ENCODE assay signal across 8 mouse cellular contexts in the genomic region with DNA sequence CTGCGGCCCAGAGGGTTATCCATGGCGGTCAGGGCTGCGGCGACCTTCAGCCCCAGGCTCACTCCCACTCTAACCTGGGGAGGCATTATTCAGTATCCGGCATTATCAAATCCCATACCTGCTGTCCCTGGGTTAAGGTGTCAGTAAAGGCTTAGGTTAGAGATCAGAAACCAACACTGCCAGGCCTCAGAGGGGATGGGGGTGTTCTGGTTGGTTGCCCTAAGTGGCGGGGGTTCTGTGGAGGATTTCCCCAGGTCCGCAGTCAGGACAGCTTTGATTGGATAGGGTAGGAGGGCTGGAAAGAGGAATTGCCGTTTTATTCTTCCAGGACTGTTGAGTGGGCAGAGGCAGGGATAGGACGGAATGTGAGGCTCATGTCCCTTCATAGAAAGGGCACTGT. TPM values are rescaled to one million over a fixed set of nuclear protein-coding genes. Genes with fewer than 3 reads are reported as not detected.
DNase-seq lines count a peak whose midpoint lies in the region; ATAC-seq and TF ChIP-seq lines count a peak whose summit lies in the region.

No protein-coding gene starts in this region.

- no peaks in the 10 kb centered on the region for H3K79me2 ChIP-seq in heart, adult 2 months (replicated peaks; ENCODE audit: control insufficient read depth, insufficient read depth, low read length)

- ATAC-seq in liver, embryonic 12.5 days, result no peak

- TF ChIP-seq POLR2A in heart, adult 2 months (IDR thresholded peaks at IDR 0.05; ENCODE audit: insufficient read depth, low read depth, low read length), result no peak
- TF ChIP-seq POLR2A in thymus, adult 2 months (IDR thresholded peaks at IDR 0.05; ENCODE audit: control insufficient read depth, extremely low read depth, insufficient read depth, low read length, poor library complexity), result no peak

- peak overlapping the region; percentile 96 for H3K4me2 ChIP-seq in liver, embryonic 12.5 days

- H3K27ac ChIP-seq in heart, adult 2 months, result peak overlapping the region; percentile 99
- H3K27ac ChIP-seq in thymus, adult 2 months (ENCODE audit: control insufficient read depth, insufficient read depth, low read length), result no peak overlapping the region
- H3K27ac ChIP-seq in liver, embryonic 12.5 days, result peak overlapping the region; percentile 90

- H3K36me3 ChIP-seq in heart, adult 2 months (ENCODE audit: control insufficient read depth, insufficient read depth, low read length), result no peaks in the 10 kb centered on the region
- H3K36me3 ChIP-seq in thymus, adult 2 months (ENCODE audit: control insufficient read depth, insufficient read depth, low read length), result peaks cover 21% of the 10 kb centered on the region
- peaks cover 36% of the 10 kb centered on the region for H3K36me3 ChIP-seq in liver, embryonic 12.5 days

- DNase-seq in heart, adult 2 months, result no peak
- DNase-seq in heart, postnatal 10 days, result no peak
- no peak for DNase-seq in thymus, adult 2 months
- no peak for DNase-seq in thymus, postnatal 0 days (ENCODE audit: low spot score)
- no peak for DNase-seq in Muller cell, postnatal 12 days (ENCODE audit: inconsistent ontology term)
- DNase-seq in urinary bladder, postnatal 4 days (ENCODE audit: low spot score in 2 of 2), result no peak
- DNase-seq in lung, postnatal 36 days, result no peak

- H3K9ac ChIP-seq in heart, adult 2 months (ENCODE audit: low read depth, low read length), result peak overlapping the region; percentile 59
- H3K9ac ChIP-seq in liver, embryonic 12.5 days, result peak overlapping the region; percentile 81

- intact Hi-C loops in heart, adult 2 months (cut with DNase I), result loop anchor here (2.0 to 10.0 kb wide), 3 partner anchors 54 to 230 kb away; a partner anchor contains a TSS
- intact Hi-C loops in heart, postnatal 10 days (cut with DNase I), result loop anchor here (5.0 kb wide), 1 partner anchor 93 kb away; no protein-coding TSS in a partner anchor

- 44% methylated on average over 9 of the region's 9 CpGs for WGBS in heart, adult 2 months
- WGBS in thymus, adult 2 months, result 71% methylated on average over 9 of the region's 9 CpGs
- 53% methylated on average over 9 of the region's 9 CpGs for WGBS in liver, embryonic 12.5 days (ENCODE audit: insufficient replicate concordance)

- 0 out of 2 replicates have a peak, but pooled peaks cover 2% of the 10 kb centered on the region for H3K27me3 ChIP-seq in heart, adult 2 months (ENCODE audit: control insufficient read depth, insufficient read depth, low read length)
- H3K27me3 ChIP-seq in thymus, adult 2 months (ENCODE audit: control insufficient read depth, insufficient read depth, low read length), result no peaks in the 10 kb centered on the region
- H3K27me3 ChIP-seq in liver, embryonic 12.5 days (replicated peaks), result peaks cover 36% of the 10 kb centered on the region

- peaks cover 7% of the 10 kb centered on the region for H3K4me1 ChIP-seq in heart, adult 2 months (ENCODE audit: control insufficient read depth, insufficient read depth, low read length)
- H3K4me1 ChIP-seq in thymus, adult 2 months (replicated peaks; ENCODE audit: control insufficient read depth, insufficient read depth, low read length), result peaks cover 29% of the 10 kb centered on the region
- peaks cover 53% of the 10 kb centered on the region for H3K4me1 ChIP-seq in liver, embryonic 12.5 days

- TF ChIP-seq EP300 in heart, adult 2 months (IDR thresholded peaks at IDR 0.05; ENCODE audit: insufficient read depth, low read depth, low read length), result no peak

- peak overlapping the region; percentile 63 for H3K4me3 ChIP-seq in heart, adult 2 months
- peak overlapping the region; percentile 87 for H3K4me3 ChIP-seq in thymus, adult 2 months (ENCODE audit: control insufficient read depth, insufficient read depth, low read length)
- peak overlapping the region; percentile 76 for H3K4me3 ChIP-seq in liver, embryonic 12.5 days

- no peak; the same call in 1 of the 2 replicates for TF ChIP-seq CTCF in heart, adult 2 months (IDR thresholded peaks at IDR 0.05)
- TF ChIP-seq CTCF in thymus, adult 2 months (IDR thresholded peaks at IDR 0.05; ENCODE audit: borderline replicate concordance, control insufficient read depth, extremely low read depth, insufficient read depth, low read length, poor library complexity), result no peak

- no peaks in the 10 kb centered on the region for H3K9me3 ChIP-seq in liver, embryonic 12.5 days (replicated peaks)

RNA-seq across cellular contexts. Expression of a gene that starts 0.7 kb away (rescaled TPM):
- 10 to 100 TPM; 25.1 to 29.4 TPM for total RNA-seq in heart, adult 2 months (2021)
- polyA plus RNA-seq in heart, adult 2 months (2012; rRNA removed), result 35.6 and 40.7 TPM in 2 replicates
- total RNA-seq in heart, postnatal 10 days (2021), result 10 to 100 TPM; 20.5 to 22.0 TPM
- polyA plus RNA-seq in thymus, adult 2 months (2012; rRNA removed), result 37.4 and 43.3 TPM in 2 replicates
- polyA plus RNA-seq in thymus, postnatal 0 days (2015; fragmentation: Nextera tagmentation; extraction: Ambion mirVana), result 9.0 and 9.2 TPM in 2 replicates
- 4.9 and 5.6 TPM in 2 replicates for polyA plus RNA-seq in liver, embryonic 12.5 days (2016; fragmentation: Nextera tagmentation; extraction: Ambion mirVana)

RNA-seq across cellular contexts. Expression of a gene that starts 2.5 kb away (rescaled TPM):
- total RNA-seq in heart, adult 2 months (2021), result under 1 TPM; 0.18 to 0.47 TPM
- 1.1 and 1.8 TPM in 2 replicates for polyA plus RNA-seq in heart, adult 2 months (2012; rRNA removed)
- total RNA-seq in heart, postnatal 10 days (2021), result under 1 TPM; 0.31 to 0.64 TPM
- 5.9 and 7.8 TPM in 2 replicates for polyA plus RNA-seq in thymus, adult 2 months (2012; rRNA removed)
- polyA plus RNA-seq in thymus, postnatal 0 days (2015; fragmentation: Nextera tagmentation; extraction: Ambion mirVana), result 1.9 and 2.1 TPM in 2 replicates
- polyA plus RNA-seq in liver, embryonic 12.5 days (2016; fragmentation: Nextera tagmentation; extraction: Ambion mirVana), result 0.62 and 0.75 TPM in 2 replicates

RNA-seq across cellular contexts. Expression of a gene that starts 4.7 kb away (rescaled TPM):
- under 1 TPM; 0.91 to 0.94 TPM for total RNA-seq in heart, adult 2 months (2021)
- polyA plus RNA-seq in heart, adult 2 months (2012; rRNA removed), result 3.6 and 9.1 TPM in 2 replicates
- 1 to 10 TPM; 1.3 to 1.5 TPM for total RNA-seq in heart, postnatal 10 days (2021)
- polyA plus RNA-seq in thymus, adult 2 months (2012; rRNA removed), result 21.1 and 21.9 TPM in 2 replicates
- 2.9 and 4.5 TPM in 2 replicates for polyA plus RNA-seq in thymus, postnatal 0 days (2015; fragmentation: Nextera tagmentation; extraction: Ambion mirVana)
- polyA plus RNA-seq in liver, embryonic 12.5 days (2016; fragmentation: Nextera tagmentation; extraction: Ambion mirVana), result 0.50 and 0.65 TPM in 2 replicates

RNA-seq across cellular contexts. Expression of a gene that starts 10.4 kb away (rescaled TPM):
- not detected for total RNA-seq in heart, adult 2 months (2021)
- polyA plus RNA-seq in heart, adult 2 months (2012; rRNA removed), result not detected in 2 replicates
- total RNA-seq in heart, postnatal 10 days (2021), result not detected
- 0.08 and 0.13 TPM in 2 replicates for polyA plus RNA-seq in thymus, adult 2 months (2012; rRNA removed)
- not detected in 2 replicates for polyA plus RNA-seq in thymus, postnatal 0 days (2015; fragmentation: Nextera tagmentation; extraction: Ambion mirVana)
- not detected in 2 replicates for polyA plus RNA-seq in liver, embryonic 12.5 days (2016; fragmentation: Nextera tagmentation; extraction: Ambion mirVana)

RNA-seq across cellular contexts. Expression of a gene that starts 18.8 kb away (rescaled TPM):
- 10 to 100 TPM; 49.3 to 55.7 TPM for total RNA-seq in heart, adult 2 months (2021)
- 69.9 and 70.0 TPM in 2 replicates for polyA plus RNA-seq in heart, adult 2 months (2012; rRNA removed)
- 10 to 100 TPM; 79.2 to 80.9 TPM for total RNA-seq in heart, postnatal 10 days (2021)
- 351 and 370 TPM in 2 replicates for polyA plus RNA-seq in thymus, adult 2 months (2012; rRNA removed)
- 175 and 195 TPM in 2 replicates for polyA plus RNA-seq in thymus, postnatal 0 days (2015; fragmentation: Nextera tagmentation; extraction: Ambion mirVana)
- polyA plus RNA-seq in liver, embryonic 12.5 days (2016; fragmentation: Nextera tagmentation; extraction: Ambion mirVana), result 134 TPM in 2 replicates
